Mouse (Mus musculus) liver, embryonic 15.5 days (tissue): ENCODE results near the gene 6430548M08Rik. TPM values are rescaled to one million over a fixed set of nuclear protein-coding genes. Genes with fewer than 3 reads are reported as not detected.
A peak's percentile ranks its signal among the peaks of the same experiment; 100 is the strongest.

Experiments used
- ATAC-seq: fragments of 200-750 bp; cut with Nextera tagmentation; 2 replicates; pipeline ENCODE4 v1.8.0; 2017; ENCODE audit warnings: moderate number of reproducible peaks, mild to moderate bottlenecking, moderate library complexity; ENCODE audit not compliant: insufficient read depth
- H3K27ac ChIP-seq: fragments of 300-500 bp; sonication (generic); replicated peaks from 2 replicates; pipeline ENCODE4 v1.5.1; 2015; ENCODE audit warnings: mild to moderate bottlenecking, inconsistent platforms
- H3K27me3 ChIP-seq: fragments of 300-500 bp; sonication (generic); 2 replicates; pipeline ENCODE4 v1.6.1; 2015; ENCODE audit warnings: mild to moderate bottlenecking, inconsistent platforms
- H3K36me3 ChIP-seq: fragments of 300-500 bp; sonication (generic); replicated peaks from 2 replicates; pipeline ENCODE4 v1.6.1; 2015; ENCODE audit warnings: moderate library complexity, mild to moderate bottlenecking, inconsistent platforms
- H3K4me1 ChIP-seq: fragments of 300-500 bp; sonication (generic); replicated peaks from 2 replicates; pipeline ENCODE4 v1.6.1; 2015; ENCODE audit warnings: inconsistent platforms
- H3K4me2 ChIP-seq: fragments of 300-500 bp; sonication (generic); 2 replicates; pipeline ENCODE4 v1.6.1; 2015; ENCODE audit warnings: moderate library complexity, mild to moderate bottlenecking, inconsistent platforms
- H3K4me3 ChIP-seq: fragments of 300-500 bp; sonication (generic); replicated peaks from 2 replicates; pipeline ENCODE4 v1.5.1; 2015; ENCODE audit warnings: mild to moderate bottlenecking, inconsistent platforms
- H3K9ac ChIP-seq: fragments of 300-500 bp; sonication (generic); 2 replicates; pipeline ENCODE4 v1.6.1; 2015; ENCODE audit warnings: moderate library complexity, mild to moderate bottlenecking, inconsistent platforms
- H3K9me3 ChIP-seq: fragments of 300-500 bp; sonication (generic); replicated peaks from 2 replicates; pipeline ENCODE4 v1.6.1; 2016; ENCODE audit warnings: inconsistent platforms
- WGBS: fragments of 180-500 bp; shearing (Covaris S2); methylation state at CpG from one replicate; pipeline ENCODE4 v1.1.7; 2015; ENCODE audit warnings: mixed read lengths; ENCODE audit not compliant: insufficient replicate concordance; 5-methylcytosine and 5-hydroxymethylcytosine counted together
- polyA plus RNA-seq: library from polyadenylated mRNA; unstranded; fragments of >200 nt; fragmentation: Nextera tagmentation; extraction: Ambion mirVana; gene quantifications from 2 replicates; pipeline ENCODE4 v1.2.1, GENCODE M21; 2015

Gene 6430548M08Rik
- polyA plus RNA-seq, 1 experiment from 2014 or later: 2.8 TPM

DNA sequence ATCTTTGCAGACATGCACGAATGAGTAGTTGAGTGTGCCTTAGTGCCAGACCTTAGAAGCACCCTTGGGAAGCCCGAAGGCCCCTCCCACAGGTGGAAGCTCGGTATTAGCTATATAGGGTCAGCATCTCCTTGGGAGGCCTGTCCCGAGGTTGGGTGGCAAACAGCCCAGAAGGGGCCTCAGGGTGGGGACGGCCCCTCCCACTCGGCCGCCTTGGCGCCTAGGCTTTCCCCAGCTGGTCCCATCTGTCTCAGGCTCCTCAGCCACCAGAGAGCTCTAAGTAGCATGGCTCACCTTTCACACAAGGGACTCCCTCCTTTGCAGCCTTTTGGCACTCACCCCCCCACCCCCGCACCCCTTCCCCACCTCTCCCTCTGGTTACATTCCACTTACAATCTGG, 70.4 kb downstream of the 6430548M08Rik start:
- Histone ChIP-seq H3K9me3 (no peaks in the 10 kb centered on the region), H3K4me2 (no peak overlapping the region), H3K4me3 (no peak overlapping the region), H3K27me3 (no peaks in the 10 kb centered on the region; the same call in 1 of the 2 replicates), H3K36me3 (no peaks in the 10 kb centered on the region), H3K4me1 (peaks cover 4% of the 10 kb centered on the region; the same call in 1 of the 2 replicates), H3K27ac (no peak overlapping the region), H3K9ac (no peak overlapping the region)
- no peak for ATAC-seq
- WGBS: 49% methylated on average over 9 of the region's 9 CpGs

DNA sequence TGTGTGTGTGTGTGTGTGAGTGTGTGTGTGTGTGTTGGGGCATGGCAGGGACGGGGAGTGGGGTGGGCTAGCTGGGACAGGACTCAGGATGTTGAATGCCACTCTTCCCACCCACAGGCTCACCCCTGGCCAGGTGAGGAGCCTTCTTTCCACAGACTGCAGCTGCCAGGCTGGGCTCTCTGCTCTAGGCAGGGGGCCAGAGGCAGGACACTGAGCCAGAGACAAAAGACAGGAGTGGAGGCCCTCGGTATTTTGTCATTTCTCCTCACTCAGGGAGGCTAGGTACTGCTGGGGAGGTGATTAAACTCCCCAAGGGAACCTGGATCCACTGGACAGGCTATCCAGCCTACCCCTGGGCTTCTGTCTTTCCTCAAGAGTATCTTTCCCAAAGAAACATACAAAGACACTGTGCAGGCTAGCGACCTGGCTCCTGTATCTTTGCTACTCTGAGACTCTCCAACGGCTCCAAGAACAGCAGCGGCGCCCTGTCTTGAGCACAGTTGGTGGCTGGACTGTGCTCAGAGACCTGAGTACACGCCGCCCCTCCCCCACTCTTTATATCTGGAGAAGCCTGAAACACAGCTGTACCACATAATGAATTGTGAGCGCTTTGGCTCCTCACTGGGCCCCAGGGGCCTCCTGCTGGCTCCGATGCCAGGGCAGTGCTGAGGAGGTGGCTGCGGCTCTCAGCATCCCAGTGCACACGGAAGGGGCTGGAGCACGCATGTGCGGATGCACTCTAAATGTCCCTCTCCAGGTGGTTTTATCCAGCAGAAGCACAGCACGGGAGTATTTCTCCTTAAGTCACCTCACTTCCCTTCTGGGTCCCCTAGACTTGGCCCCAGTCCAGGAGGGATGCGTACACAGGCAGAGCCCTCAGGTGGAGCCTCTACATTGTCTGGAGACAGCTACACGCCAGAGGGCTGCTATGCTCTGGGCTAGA, 71.2 kb downstream of the 6430548M08Rik start:
- 0 out of 2 replicates have a peak, but pooled peaks cover 4% of the 10 kb centered on the region for H3K4me1 ChIP-seq
- no peaks in the 10 kb centered on the region for H3K36me3 ChIP-seq
- no peak overlapping the region for H3K4me3 ChIP-seq
- WGBS: 46% methylated on average over 16 of the region's 17 CpGs
- H3K27me3 ChIP-seq: no peaks in the 10 kb centered on the region; the same call in 1 of the 2 replicates
- H3K4me2 ChIP-seq: no peak overlapping the region
- H3K27ac ChIP-seq: no peak overlapping the region
- no peaks in the 10 kb centered on the region for H3K9me3 ChIP-seq
- H3K9ac ChIP-seq: no peak overlapping the region
- ATAC-seq: no peak

DNA sequence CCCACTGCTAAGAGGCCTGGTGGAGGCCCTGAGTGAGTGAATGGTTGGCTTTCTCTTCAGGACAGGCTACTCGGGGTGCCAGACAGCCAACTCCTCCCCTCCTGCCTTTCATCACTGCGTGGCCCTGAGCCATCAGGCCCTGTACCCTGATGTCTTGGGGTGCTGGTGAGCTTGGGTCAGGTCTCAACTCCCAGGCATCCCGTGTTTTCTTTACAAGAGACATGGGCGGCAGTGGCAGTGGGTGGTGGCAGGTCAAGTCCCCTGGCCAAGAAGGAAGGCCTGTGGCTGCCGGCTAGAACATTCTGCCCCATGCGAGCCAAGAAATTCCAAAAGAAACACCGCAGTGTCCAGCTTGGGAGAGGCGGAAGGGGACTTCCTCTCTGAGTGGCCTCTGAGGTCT, 72.5 kb downstream of the 6430548M08Rik start:
- Histone ChIP-seq H3K9me3 (no peaks in the 10 kb centered on the region), H3K4me3 (no peak overlapping the region), H3K36me3 (no peaks in the 10 kb centered on the region), H3K4me2 (no peak overlapping the region), H3K9ac (no peak overlapping the region), H3K27ac (no peak overlapping the region), H3K27me3 (no peaks in the 10 kb centered on the region; the same call in 1 of the 2 replicates), H3K4me1 (peaks cover 7% of the 10 kb centered on the region; the same call in 1 of the 2 replicates)
- WGBS: 61% methylated on average over 8 of the region's 8 CpGs
- no peak for ATAC-seq

DNA sequence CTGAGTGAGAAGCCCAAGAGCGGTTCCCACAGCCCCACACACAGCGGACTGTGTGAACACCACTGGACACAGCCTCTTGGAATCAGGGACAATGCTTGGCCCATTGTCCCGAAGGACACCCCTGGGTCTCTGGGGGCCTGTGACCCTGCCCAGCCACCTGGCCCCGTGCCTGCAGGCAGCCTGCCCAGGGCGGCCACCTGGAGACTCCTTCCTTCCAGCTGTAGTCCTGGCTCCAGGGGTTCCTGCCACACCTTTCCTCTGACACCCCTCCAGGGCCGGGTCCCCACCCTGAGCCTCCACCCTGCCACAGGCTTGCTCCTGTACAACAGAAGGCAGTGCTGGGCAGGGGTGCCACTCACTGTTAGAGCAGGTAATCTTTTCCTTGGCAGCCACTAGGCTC, 74.6 kb downstream of the 6430548M08Rik start:
- Histone ChIP-seq H3K9ac (no peak overlapping the region), H3K27ac (no peak overlapping the region), H3K27me3 (no peaks in the 10 kb centered on the region; the same call in 1 of the 2 replicates), H3K4me2 (no peak overlapping the region), H3K4me3 (no peak overlapping the region), H3K4me1 (peaks cover 7% of the 10 kb centered on the region; the same call in 1 of the 2 replicates), H3K9me3 (no peaks in the 10 kb centered on the region), H3K36me3 (no peaks in the 10 kb centered on the region)
- 55% methylated on average over 6 of the region's 6 CpGs for WGBS
- ATAC-seq: no peak

DNA sequence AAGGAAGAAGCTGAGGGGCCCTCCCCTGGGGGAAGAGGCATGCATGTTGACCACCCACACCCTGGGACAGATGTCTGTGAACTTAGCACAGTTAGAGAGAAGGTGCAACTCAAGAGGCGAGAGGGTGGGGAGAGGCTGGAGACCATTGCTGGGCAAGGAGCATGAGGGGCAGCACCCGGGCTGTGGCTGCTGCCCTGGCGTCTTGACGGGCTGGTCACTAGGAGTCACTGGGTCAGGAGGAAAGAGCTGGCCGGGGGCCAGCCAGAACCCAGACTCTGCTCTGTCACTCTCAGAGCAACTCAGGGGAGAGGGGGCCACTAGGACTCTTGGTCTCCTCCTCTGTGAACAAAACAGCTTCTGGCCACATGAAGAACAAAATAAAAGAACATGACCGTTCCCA, 75.5 kb downstream of the 6430548M08Rik start:
- 58% methylated on average over 6 of the region's 6 CpGs for WGBS
- no peak for ATAC-seq
- Histone ChIP-seq H3K9ac (no peak overlapping the region), H3K4me3 (no peak overlapping the region), H3K4me1 (peaks cover 7% of the 10 kb centered on the region; the same call in 1 of the 2 replicates), H3K36me3 (no peaks in the 10 kb centered on the region), H3K27me3 (no peaks in the 10 kb centered on the region; the same call in 1 of the 2 replicates), H3K27ac (no peak overlapping the region), H3K4me2 (no peak overlapping the region), H3K9me3 (no peaks in the 10 kb centered on the region)

DNA sequence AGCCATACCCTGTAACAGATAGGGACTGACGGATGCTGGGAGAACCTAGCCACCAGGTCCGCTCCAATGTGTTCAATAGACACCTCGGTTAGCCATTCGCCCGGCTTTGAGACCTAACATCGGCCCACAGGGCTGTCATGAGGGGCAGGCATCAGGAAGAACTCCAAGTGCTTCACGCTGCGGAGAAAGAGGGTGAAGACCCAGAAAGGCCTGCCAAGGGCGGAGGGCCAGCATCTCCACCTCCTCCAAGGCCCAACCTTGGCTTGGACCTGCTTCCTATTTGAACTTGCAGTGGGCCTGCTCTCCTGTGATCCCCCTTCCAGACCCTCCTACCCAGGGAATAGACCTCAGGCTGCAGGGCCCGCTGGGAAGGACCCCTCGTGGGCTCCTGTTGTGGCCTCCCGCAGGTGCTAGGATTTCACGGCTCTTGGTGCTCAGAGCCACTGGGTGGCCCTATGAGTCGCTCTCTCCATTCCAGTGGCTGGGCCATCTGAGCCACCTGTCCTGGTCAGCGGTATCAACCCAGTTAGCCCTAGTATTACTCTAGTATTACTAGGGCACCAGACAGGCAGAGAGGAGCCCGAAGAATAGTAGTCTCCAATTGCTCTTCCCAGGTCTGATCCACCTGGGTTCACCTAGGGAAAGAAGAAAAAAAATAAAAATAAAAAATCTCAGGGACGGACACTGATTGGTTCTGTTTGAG, 76.3 kb downstream of the 6430548M08Rik start:
- Histone ChIP-seq H3K9me3 (no peaks in the 10 kb centered on the region), H3K9ac (no peak overlapping the region), H3K27me3 (no peaks in the 10 kb centered on the region; the same call in 1 of the 2 replicates), H3K4me2 (no peak overlapping the region), H3K27ac (no peak overlapping the region), H3K36me3 (no peaks in the 10 kb centered on the region), H3K4me3 (no peak overlapping the region), H3K4me1 (peaks cover 5% of the 10 kb centered on the region; the same call in 1 of the 2 replicates)
- WGBS: 68% methylated on average over 17 of the region's 17 CpGs
- ATAC-seq: no peak

DNA sequence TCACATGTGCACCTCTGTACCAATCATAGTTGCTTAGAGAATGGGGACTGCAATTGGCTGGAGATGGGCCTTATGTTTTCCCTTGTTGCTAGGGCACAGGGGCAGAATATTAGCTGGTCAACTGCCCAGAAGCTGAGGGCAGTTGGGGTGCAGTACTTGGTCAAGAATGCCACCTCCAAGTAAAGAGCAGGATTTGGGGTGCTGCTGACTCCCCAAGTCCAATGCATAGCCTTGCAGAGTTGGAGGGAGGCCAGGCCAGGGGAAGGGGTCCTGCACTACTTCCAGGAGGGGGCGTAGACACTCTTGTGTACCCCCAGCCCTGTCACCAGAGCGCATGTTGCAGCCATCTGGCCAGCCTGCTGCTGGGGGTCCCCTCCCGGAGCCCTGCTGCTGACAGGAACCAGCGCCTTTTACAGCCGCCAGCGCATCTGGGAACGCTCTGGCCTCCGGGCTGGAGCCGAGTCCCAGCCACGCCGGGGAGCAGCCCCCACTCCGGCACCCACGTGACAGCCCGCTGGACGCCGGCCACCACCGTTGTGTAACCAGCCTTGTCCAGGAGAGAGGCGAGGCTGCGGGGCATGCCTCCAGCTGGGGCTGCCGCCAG, 77.0 kb downstream of the 6430548M08Rik start:
- Histone ChIP-seq H3K4me3 (peak overlapping the region; percentile 18; the same call in 1 of the 2 replicates), H3K4me1 (peaks cover 4% of the 10 kb centered on the region; the same call in 1 of the 2 replicates), H3K27me3 (no peaks in the 10 kb centered on the region; the same call in 1 of the 2 replicates), H3K27ac (no peak overlapping the region), H3K9ac (no peak overlapping the region), H3K36me3 (no peaks in the 10 kb centered on the region), H3K9me3 (no peaks in the 10 kb centered on the region), H3K4me2 (peak overlapping the region; percentile 53)
- ATAC-seq: peak; percentile 76
- 48% methylated on average over 20 of the region's 20 CpGs for WGBS

DNA sequence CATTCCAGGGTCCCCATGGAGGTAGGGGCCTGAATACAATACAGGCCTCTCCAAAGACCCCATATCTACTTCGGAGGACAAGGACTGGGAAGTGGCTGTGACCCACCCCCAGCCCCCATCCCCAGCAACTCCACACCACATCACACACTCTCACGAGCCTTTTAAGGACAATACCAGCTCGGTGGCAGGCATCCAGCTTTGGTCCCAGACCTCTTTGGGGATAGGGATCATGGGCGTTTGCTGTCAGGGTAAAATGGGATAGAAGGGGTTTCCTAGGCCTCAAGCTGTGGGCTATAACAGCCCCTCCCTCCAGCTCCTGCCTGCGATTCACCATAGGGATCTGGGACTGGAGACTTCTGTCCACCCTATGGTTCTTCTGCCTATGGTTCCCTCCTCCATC, 77.7 kb downstream of the 6430548M08Rik start:
- no peaks in the 10 kb centered on the region for H3K9me3 ChIP-seq
- H3K36me3 ChIP-seq: no peaks in the 10 kb centered on the region
- peaks cover 4% of the 10 kb centered on the region; the same call in 1 of the 2 replicates for H3K4me1 ChIP-seq
- H3K4me3 ChIP-seq: no peak overlapping the region
- H3K4me2 ChIP-seq: no peak overlapping the region
- H3K27me3 ChIP-seq: no peaks in the 10 kb centered on the region; the same call in 1 of the 2 replicates
- H3K9ac ChIP-seq: no peak overlapping the region
- WGBS: 53% methylated on average over 5 of the region's 5 CpGs
- no peak overlapping the region for H3K27ac ChIP-seq
- ATAC-seq: no peak

DNA sequence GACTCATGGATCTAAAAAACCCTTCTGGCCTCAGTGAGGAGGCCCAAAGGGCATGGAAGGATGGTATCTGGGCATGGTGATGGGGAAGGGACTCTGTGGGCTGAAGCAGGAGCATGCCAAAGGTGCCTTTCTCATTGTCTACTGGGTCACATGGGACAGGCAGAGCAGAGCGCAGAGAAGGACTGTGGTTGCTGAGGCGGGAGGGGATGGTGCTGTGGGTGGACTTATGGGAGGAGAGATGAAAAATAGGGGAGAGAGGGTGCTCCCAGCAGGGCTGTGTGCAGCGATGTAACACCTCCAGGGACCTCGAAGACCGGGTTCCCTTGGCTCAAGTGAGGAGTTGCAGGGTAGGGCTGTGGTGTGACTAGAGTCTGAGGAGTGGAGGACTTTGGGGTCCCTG, 78.2 kb downstream of the 6430548M08Rik start:
- Histone ChIP-seq H3K9ac (no peak overlapping the region), H3K9me3 (no peaks in the 10 kb centered on the region)

DNA sequence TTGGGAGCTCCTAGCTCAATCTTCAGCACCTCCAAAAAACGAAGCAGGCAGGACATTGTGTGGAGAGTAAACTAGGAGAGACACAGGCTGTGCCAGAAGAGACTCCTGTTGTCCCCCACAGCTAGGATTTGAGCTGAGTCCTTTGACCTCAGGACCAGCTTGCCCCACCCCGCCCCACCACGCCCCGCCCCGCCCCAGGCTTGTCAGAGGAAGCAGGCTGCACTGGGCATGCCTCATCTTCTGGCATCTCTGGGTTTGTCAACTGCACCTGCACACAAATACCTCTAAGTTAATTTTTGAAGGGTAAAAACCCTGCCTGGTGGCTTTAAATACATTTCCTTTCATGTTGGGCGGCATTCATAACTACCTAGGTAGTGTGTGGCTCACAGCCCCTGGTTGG, 87.4 kb downstream of the 6430548M08Rik start:
- Histone ChIP-seq H3K4me3 (no peak overlapping the region), H3K9ac (no peak overlapping the region), H3K9me3 (no peaks in the 10 kb centered on the region), H3K27ac (no peak overlapping the region), H3K4me2 (no peak overlapping the region), H3K36me3 (no peaks in the 10 kb centered on the region), H3K27me3 (no peaks in the 10 kb centered on the region), H3K4me1 (no peaks in the 10 kb centered on the region)
- no peak for ATAC-seq
- 48% methylated on average over 6 of the region's 6 CpGs for WGBS

More for the DNA sequence above, 78.2 kb downstream of the 6430548M08Rik start:
- 79% methylated on average over 5 of the region's 5 CpGs for WGBS
- H3K36me3 ChIP-seq: no peaks in the 10 kb centered on the region
- no peak overlapping the region for H3K4me3 ChIP-seq
- no peaks in the 10 kb centered on the region; the same call in 1 of the 2 replicates for H3K27me3 ChIP-seq
- H3K4me2 ChIP-seq: no peak overlapping the region
- no peak overlapping the region for H3K27ac ChIP-seq
- peaks cover 4% of the 10 kb centered on the region; the same call in 1 of the 2 replicates for H3K4me1 ChIP-seq
- ATAC-seq: no peak
